ENCODE assay signal across 15 mouse cellular contexts in genomic region chr9:118510941-118511690, GRCm38 (mm10). TPM values are rescaled to one million over a fixed set of nuclear protein-coding genes. Genes with fewer than 3 reads are reported as not detected.
DNase-seq lines count a peak whose midpoint lies in the region; ATAC-seq and TF ChIP-seq lines count a peak whose summit lies in the region.
"Had no signal": no experiment of that assay in that cellular context is flagged by ENCODE, and none has a peak within 500 bp of the region (broad histone marks: within the 10 kb centered on the region; RNA-seq: fewer than 3 reads in every experiment).

No protein-coding gene starts in this region.

- peak; percentile 72 for DNase-seq in kidney, adult 11 months
- no peak for DNase-seq in heart, postnatal 0 days (ENCODE audit: low spot score)
- DNase-seq in stomach, postnatal 0 days (ENCODE audit: low spot score): no peak
- DNase-seq in right cerebral cortex, postnatal 14 days: no peak
- DNase-seq: cerebellum, adult 9-11 months; lung, postnatal 10 days; right cerebral cortex, adult 18-20 months had no signal

- H3K4me1 ChIP-seq in kidney, embryonic 14.5 days (ENCODE audit: control insufficient read depth, insufficient read depth, low read length): peaks cover 19% of the 10 kb centered on the region
- H3K4me1 ChIP-seq in heart, postnatal 0 days (ENCODE audit: control insufficient read depth, insufficient read depth): peaks cover 54% of the 10 kb centered on the region
- peaks cover 55% of the 10 kb centered on the region for H3K4me1 ChIP-seq in kidney, embryonic 15.5 days
- H3K4me1 ChIP-seq in stomach, postnatal 0 days (replicated peaks; ENCODE audit: control insufficient read depth, insufficient read depth): 0 out of 2 replicates have a peak, but pooled peaks cover 4% of the 10 kb centered on the region
- peaks cover 31% of the 10 kb centered on the region for H3K4me1 ChIP-seq in neural tube, embryonic 15.5 days

- H3K9me3 ChIP-seq in kidney, embryonic 14.5 days (ENCODE audit: control insufficient read depth, low read length): no peaks in the 10 kb centered on the region
- no peaks in the 10 kb centered on the region for H3K9me3 ChIP-seq in heart, postnatal 0 days (replicated peaks; ENCODE audit: control insufficient read depth, low read length)
- no peaks in the 10 kb centered on the region for H3K9me3 ChIP-seq in kidney, embryonic 15.5 days (replicated peaks)
- H3K9me3 ChIP-seq in stomach, postnatal 0 days (ENCODE audit: control insufficient read depth, low read length): no peaks in the 10 kb centered on the region
- H3K9me3 ChIP-seq in neural tube, embryonic 15.5 days (replicated peaks): no peaks in the 10 kb centered on the region
- H3K9me3 ChIP-seq: limb, embryonic 15.5 days; midbrain, embryonic 15.5 days had no signal

- H3K27ac ChIP-seq in kidney, embryonic 14.5 days (ENCODE audit: low read depth, low read length): no peak overlapping the region
- peak overlapping the region; percentile 78 for H3K27ac ChIP-seq in heart, postnatal 0 days (ENCODE audit: low read depth)
- H3K27ac ChIP-seq in kidney, embryonic 15.5 days: peak overlapping the region; percentile 30; the same call in 1 of the 2 replicates
- H3K27ac ChIP-seq in stomach, postnatal 0 days (replicated peaks): peak overlapping the region; percentile 79
- no peak overlapping the region for H3K27ac ChIP-seq in neural tube, embryonic 15.5 days (replicated peaks)
- H3K27ac ChIP-seq: limb, embryonic 15.5 days; midbrain, embryonic 15.5 days had no signal

- H3K4me3 ChIP-seq in kidney, embryonic 14.5 days (ENCODE audit: low read length): no peak overlapping the region
- H3K4me3 ChIP-seq in heart, postnatal 0 days (ENCODE audit: low read depth, low read length): no peak overlapping the region
- H3K4me3 ChIP-seq in kidney, embryonic 15.5 days (replicated peaks): no peak overlapping the region
- H3K4me3 ChIP-seq in stomach, postnatal 0 days (ENCODE audit: low read depth, low read length): no peak overlapping the region
- H3K4me3 ChIP-seq in neural tube, embryonic 15.5 days (replicated peaks): no peak overlapping the region
- H3K4me3 ChIP-seq: limb, embryonic 15.5 days; midbrain, embryonic 15.5 days had no signal

- peaks cover 13% of the 10 kb centered on the region for H3K36me3 ChIP-seq in kidney, embryonic 14.5 days (ENCODE audit: control insufficient read depth, insufficient read depth, low read length)
- H3K36me3 ChIP-seq in heart, postnatal 0 days (replicated peaks; ENCODE audit: control insufficient read depth, insufficient read depth, low read length): peaks cover 13% of the 10 kb centered on the region
- peaks cover 19% of the 10 kb centered on the region for H3K36me3 ChIP-seq in kidney, embryonic 15.5 days
- H3K36me3 ChIP-seq in stomach, postnatal 0 days (ENCODE audit: control insufficient read depth, insufficient read depth, low read length): peaks cover 4% of the 10 kb centered on the region; the same call in 1 of the 2 replicates
- H3K36me3 ChIP-seq in neural tube, embryonic 15.5 days: peaks cover 14% of the 10 kb centered on the region

- 61% methylated on average over 15 of the region's 15 CpGs for WGBS in kidney, embryonic 14.5 days
- WGBS in heart, postnatal 0 days: 65% methylated on average over 15 of the region's 15 CpGs
- 59% methylated on average over 15 of the region's 15 CpGs for WGBS in kidney, embryonic 15.5 days
- WGBS in stomach, postnatal 0 days: 63% methylated on average over 15 of the region's 15 CpGs
- 81% methylated on average over 15 of the region's 15 CpGs for WGBS in neural tube, embryonic 15.5 days

- no peak overlapping the region for H3K4me2 ChIP-seq in kidney, embryonic 14.5 days (replicated peaks; ENCODE audit: low read depth, low read length)
- H3K4me2 ChIP-seq in heart, postnatal 0 days (ENCODE audit: low read depth, low read length): no peak overlapping the region
- no peak overlapping the region for H3K4me2 ChIP-seq in kidney, embryonic 15.5 days
- no peak overlapping the region for H3K4me2 ChIP-seq in stomach, postnatal 0 days (replicated peaks; ENCODE audit: low read depth)
- H3K4me2 ChIP-seq in neural tube, embryonic 15.5 days: no peak overlapping the region
- H3K4me2 ChIP-seq: limb, embryonic 15.5 days; midbrain, embryonic 15.5 days had no signal

- ATAC-seq in kidney, embryonic 14.5 days (ENCODE audit: low FRiP score, low TSS enrichment): no peak
- ATAC-seq in heart, postnatal 0 days (ENCODE audit: insufficient read depth, low read depth): no peak
- no peak for ATAC-seq in kidney, embryonic 15.5 days (replicated peaks; ENCODE audit: low FRiP score)
- no peak for ATAC-seq in stomach, postnatal 0 days (ENCODE audit: low FRiP score, low TSS enrichment)
- ATAC-seq in neural tube, embryonic 15.5 days (ENCODE audit: low FRiP score): no peak
- ATAC-seq: forebrain, embryonic 16.5 days; midbrain, embryonic 15.5 days had no signal

- no peak for TF ChIP-seq CTCF in heart, postnatal 0 days (IDR thresholded peaks at IDR 0.05; ENCODE audit: low read depth)
- TF ChIP-seq CTCF in stomach, postnatal 0 days (IDR thresholded peaks at IDR 0.05; ENCODE audit: low read depth): no peak

- no peak for TF ChIP-seq EP300 in heart, postnatal 0 days (IDR thresholded peaks at IDR 0.05; ENCODE audit: low read depth)
- TF ChIP-seq EP300 in stomach, postnatal 0 days (optimal IDR thresholded peaks at IDR 0.05): no peak

- no peak overlapping the region for H3K9ac ChIP-seq in kidney, embryonic 14.5 days (ENCODE audit: low read depth, low read length)
- no peak overlapping the region for H3K9ac ChIP-seq in heart, postnatal 0 days (replicated peaks; ENCODE audit: low read depth, low read length)
- H3K9ac ChIP-seq in kidney, embryonic 15.5 days: no peak overlapping the region
- no peak overlapping the region for H3K9ac ChIP-seq in stomach, postnatal 0 days (ENCODE audit: low read length)
- no peak overlapping the region for H3K9ac ChIP-seq in neural tube, embryonic 15.5 days (replicated peaks)
- H3K9ac ChIP-seq: limb, embryonic 15.5 days; midbrain, embryonic 15.5 days had no signal

- no peaks in the 10 kb centered on the region for H3K27me3 ChIP-seq in kidney, embryonic 14.5 days (ENCODE audit: control insufficient read depth, insufficient read depth, low read length)
- no peaks in the 10 kb centered on the region for H3K27me3 ChIP-seq in heart, postnatal 0 days (ENCODE audit: control insufficient read depth, insufficient read depth, low read length)
- no peaks in the 10 kb centered on the region for H3K27me3 ChIP-seq in kidney, embryonic 15.5 days
- no peaks in the 10 kb centered on the region for H3K27me3 ChIP-seq in stomach, postnatal 0 days (ENCODE audit: control insufficient read depth, insufficient read depth, low read length)
- no peaks in the 10 kb centered on the region for H3K27me3 ChIP-seq in neural tube, embryonic 15.5 days (replicated peaks)
- H3K27me3 ChIP-seq: limb, embryonic 15.5 days; midbrain, embryonic 15.5 days had no signal

RNA-seq across cellular contexts. Expression of gene Golga4, which starts 5.0 kb away (rescaled TPM):
- 54.5 and 70.7 TPM in 2 replicates for polyA plus RNA-seq in kidney, embryonic 14.5 days (2014; fragmentation: Nextera tagmentation; extraction: Ambion mirVana)
- 56.4 and 57.6 TPM in 2 replicates for total RNA-seq in heart, postnatal 0 days (2014; rRNA removed; ENCODE audit: low replicate concordance)
- 40.9 and 45.3 TPM in 2 replicates for polyA plus RNA-seq in heart, postnatal 0 days (2015; fragmentation: Nextera tagmentation; extraction: Ambion mirVana)
- 56.5 and 58.7 TPM in 2 replicates for polyA plus RNA-seq in kidney, embryonic 15.5 days (2015; fragmentation: Nextera tagmentation; extraction: Ambion mirVana)
- polyA plus RNA-seq in stomach, postnatal 0 days (2015; fragmentation: Nextera tagmentation; extraction: Ambion mirVana): 34.2 and 37.0 TPM in 2 replicates
- polyA plus RNA-seq in neural tube, embryonic 15.5 days (2015; fragmentation: Nextera tagmentation; extraction: Ambion mirVana): 44.4 and 45.2 TPM in 2 replicates

RNA-seq across cellular contexts. Expression of gene Eomes, which starts 33.1 kb away (rescaled TPM):
- polyA plus RNA-seq in kidney, embryonic 14.5 days (2014; fragmentation: Nextera tagmentation; extraction: Ambion mirVana): not detected in 2 replicates
- not detected in 2 replicates for total RNA-seq in heart, postnatal 0 days (2014; rRNA removed; ENCODE audit: low replicate concordance)
- not detected in 2 replicates for polyA plus RNA-seq in heart, postnatal 0 days (2015; fragmentation: Nextera tagmentation; extraction: Ambion mirVana)
- 0.09 TPM in 1 of 2 replicates, not detected in the other for polyA plus RNA-seq in kidney, embryonic 15.5 days (2015; fragmentation: Nextera tagmentation; extraction: Ambion mirVana)
- 0.07 and 0.11 TPM in 2 replicates for polyA plus RNA-seq in stomach, postnatal 0 days (2015; fragmentation: Nextera tagmentation; extraction: Ambion mirVana)
- 0.06 TPM in 1 of 2 replicates, not detected in the other for polyA plus RNA-seq in neural tube, embryonic 15.5 days (2015; fragmentation: Nextera tagmentation; extraction: Ambion mirVana)
- total RNA-seq: granulocyte monocyte progenitor cell, adult 5-6 weeks had no signal
- polyA plus RNA-seq: neural tube, embryonic 14.5 days had no signal

Comparison
In these comparisons a context has a peak if more than half of its experiments do, and no peak if none do; other contexts are left out.
1. H3K27ac ChIP-seq: peak in heart, postnatal 0 days (single experiment), kidney, embryonic 15.5 days (single experiment) and stomach, postnatal 0 days (single experiment); none in kidney, embryonic 14.5 days (single experiment) and neural tube, embryonic 15.5 days (single experiment).